Mouse (Mus musculus) lung, adult 2 months (tissue): ENCODE data around the gene Mlec.

Experiments
- CTCF ChIP-seq: fragments of 200-500 bp; IDR thresholded peaks from 2 replicates; pipeline ENCODE4 v1.5.1; 2011; ENCODE audit warnings: mild to moderate bottlenecking, low read length, control low read depth; ENCODE audit not compliant: insufficient read depth
- POLR2A ChIP-seq: fragments of 200-500 bp; IDR thresholded peaks from 2 replicates; pipeline ENCODE4 v1.6.1; 2011; ENCODE audit warnings: low read depth, mild to moderate bottlenecking, control low read depth, low read length, borderline replicate concordance; ENCODE audit errors: extremely low read depth

- TF ChIP-seq CTCF, result no peak
- TF ChIP-seq POLR2A, result no peak
These were observed 57.5 kb downstream of the Mlec start for GRCm38 (mm10) chr5:115100473-115100872.
